Mouse (Mus musculus): Measurements from ENCODE around the gene Plxna2. TPM values are rescaled to one million over a fixed set of nuclear protein-coding genes. Genes with fewer than 3 reads are reported as not detected.

Plxna2 gene
- total RNA-seq, 2 experiments from 2014 or later: 93.9 to 106 TPM

GRCm38 (mm10) chr1:194619353-194620244 lies 1.6 kb downstream of the Plxna2 start:
- intact Hi-C loops (cut with DNase I): loop anchor here (5.0 to 10.0 kb wide), 5 partner anchors 103 to 1175 kb away; no protein-coding TSS in a partner anchor
- DNase-seq (ENCODE audit: low spot score in 2 of 2): peak; percentile 88 to 92

DNA sequence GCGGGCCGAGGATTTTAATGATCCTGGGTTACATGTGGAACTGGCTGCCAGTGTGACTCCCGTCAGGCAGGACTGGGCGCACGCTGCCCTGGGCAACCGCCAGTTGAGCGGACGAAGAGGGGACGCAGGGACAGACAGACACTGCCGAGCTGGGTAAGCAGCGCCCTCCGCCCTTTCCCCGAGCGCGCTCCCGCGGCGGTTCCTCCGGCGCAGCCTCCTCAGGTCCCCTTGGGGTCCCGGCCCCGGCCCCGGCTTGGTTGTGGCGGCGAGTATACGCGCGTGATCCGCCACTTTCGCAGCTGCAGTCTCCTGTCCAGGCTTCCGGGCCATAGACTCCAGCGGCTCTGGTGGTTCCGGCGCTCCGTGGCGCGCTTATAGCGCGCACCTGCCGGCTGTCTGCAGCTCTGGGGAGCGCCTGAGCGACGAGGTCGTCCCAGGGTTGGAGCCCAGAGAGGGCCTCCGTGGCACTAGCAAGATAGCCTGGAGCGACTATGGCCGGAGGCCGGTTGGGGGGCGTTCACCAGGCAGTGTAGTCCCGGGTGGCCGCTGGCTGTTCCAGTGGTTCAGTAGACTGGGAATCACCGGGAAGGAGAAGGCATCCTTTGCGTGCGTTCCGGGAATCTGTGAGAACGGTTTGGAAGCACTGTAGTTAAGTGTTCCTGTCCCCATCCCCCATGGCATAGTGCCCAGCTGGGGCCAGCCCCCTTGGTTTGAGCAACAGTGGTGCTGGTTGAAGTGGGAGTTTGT lies 2.4 kb downstream of the Plxna2 start:
- intact Hi-C loops (cut with DNase I): loop anchor here (5.0 to 10.0 kb wide), 4 partner anchors 102 to 1043 kb away; no protein-coding TSS in a partner anchor
- peak; percentile 49 to 65 for DNase-seq (ENCODE audit: low spot score in 2 of 2)

DNA sequence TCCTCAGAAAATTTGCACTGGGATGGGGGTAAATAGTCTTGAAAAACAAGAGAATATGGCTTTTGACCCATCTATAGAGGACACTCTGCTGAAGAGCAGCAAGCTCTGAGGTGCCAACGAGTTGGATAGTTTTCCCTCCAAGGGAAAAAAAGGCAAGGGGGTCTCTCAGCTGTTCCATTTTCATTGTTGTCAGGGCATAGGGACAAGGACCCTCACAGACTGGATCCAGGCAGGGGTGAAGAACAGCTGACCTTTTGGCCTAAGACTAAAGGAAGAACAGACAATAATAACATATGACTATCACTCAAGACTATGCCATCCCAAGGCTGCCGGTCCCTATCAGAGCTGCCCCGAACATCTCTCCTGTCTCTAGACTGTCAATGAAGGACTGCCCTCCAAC lies 4.2 kb downstream of the Plxna2 start:
- no peak for DNase-seq (ENCODE audit: low spot score in 2 of 2)
- intact Hi-C loops (cut with DNase I): loop anchor here (5.0 to 10.0 kb wide), 4 partner anchors 100 to 1045 kb away; no protein-coding TSS in a partner anchor

DNA sequence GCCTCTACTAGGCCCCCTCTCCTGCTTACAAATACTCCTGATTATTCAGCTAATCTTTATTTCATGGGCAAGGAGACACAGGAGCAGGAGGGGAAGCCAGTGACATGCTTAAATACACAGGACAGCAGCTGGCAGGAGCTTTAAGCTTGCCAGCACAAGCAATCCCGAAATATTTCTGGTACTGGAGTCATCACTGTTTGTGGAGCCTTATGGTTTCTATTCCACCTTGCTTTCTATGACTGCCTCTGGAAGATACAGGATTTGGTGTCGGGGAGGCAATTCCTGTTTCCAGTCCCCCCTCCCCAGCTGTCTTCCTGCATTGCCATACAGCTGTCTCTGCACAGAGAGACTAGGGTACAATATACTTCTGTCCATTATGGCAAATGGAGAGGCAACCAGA lies 4.7 kb downstream of the Plxna2 start:
- DNase-seq (ENCODE audit: low spot score in 2 of 2): no peak
- intact Hi-C loops (cut with DNase I): loop anchor here (5.0 to 10.0 kb wide), 4 partner anchors 100 to 1045 kb away; no protein-coding TSS in a partner anchor

DNA sequence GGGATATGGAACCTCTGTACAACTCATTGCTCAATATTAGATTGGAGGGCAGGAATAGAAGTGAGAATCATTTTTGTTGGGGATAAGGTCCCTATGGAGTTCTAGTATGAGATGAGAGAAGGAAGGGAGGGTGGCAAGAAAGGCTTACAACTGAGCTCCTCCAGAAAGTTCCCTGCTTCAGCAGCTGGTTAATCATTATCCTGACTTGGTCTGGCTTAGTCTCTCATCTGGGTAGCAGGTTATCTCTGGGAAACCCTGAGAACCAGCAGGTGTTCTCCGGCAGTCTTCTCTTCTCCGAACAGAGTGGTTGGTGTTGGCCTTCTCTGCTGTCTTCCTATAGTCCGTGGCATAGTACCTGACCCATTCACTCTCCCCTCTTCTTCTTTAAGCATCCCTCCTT lies 5.6 kb downstream of the Plxna2 start:
- DNase-seq (ENCODE audit: low spot score in 2 of 2): no peak
- intact Hi-C loops (cut with DNase I): loop anchor here (5.0 to 10.0 kb wide), 4 partner anchors 99 to 1046 kb away; no protein-coding TSS in a partner anchor

DNA sequence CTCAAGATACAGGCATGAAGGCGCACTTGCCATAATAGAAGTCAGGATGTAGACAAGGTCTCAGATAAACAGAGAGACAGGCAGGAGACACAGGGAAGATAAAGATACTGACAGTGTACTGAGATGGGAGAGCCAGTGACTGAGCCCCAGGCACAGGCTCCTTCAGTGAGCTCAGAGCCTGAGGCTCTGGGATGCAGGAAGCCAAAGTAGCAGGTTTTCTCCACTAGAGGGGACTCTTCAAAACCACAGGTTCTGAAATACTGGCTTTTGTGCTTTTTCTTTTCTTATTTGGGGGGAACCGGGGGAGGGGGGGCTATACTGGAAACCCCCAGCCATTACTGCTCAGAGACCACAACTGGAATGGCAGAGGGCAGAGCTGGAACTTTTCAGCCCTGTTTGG lies 6.4 kb downstream of the Plxna2 start:
- DNase-seq (ENCODE audit: low spot score in 2 of 2): peak in 1 of 2 experiments; percentile 58
- intact Hi-C loops (cut with DNase I): loop anchor here (5.0 to 10.0 kb wide), 4 partner anchors 98 to 1047 kb away; no protein-coding TSS in a partner anchor

GRCm38 (mm10) chr1:194624973-194625372 lies 7.0 kb downstream of the Plxna2 start:
- intact Hi-C loops (cut with DNase I): loop anchor here (5.0 to 10.0 kb wide), 4 partner anchors 97 to 1048 kb away; no protein-coding TSS in a partner anchor
- DNase-seq (ENCODE audit: low spot score in 2 of 2): no peak

- intact Hi-C loops (cut with DNase I): loop anchor here (10.0 kb wide), 1 partner anchor 189 kb away; no protein-coding TSS in a partner anchor
- DNase-seq (ENCODE audit: low spot score in 2 of 2): no peak
Measured at GRCm38 (mm10) chr1:194626109-194626508, 8.1 kb downstream of the Plxna2 start.

- intact Hi-C loops (cut with DNase I): loop anchor here (10.0 kb wide), 1 partner anchor 188 kb away; no protein-coding TSS in a partner anchor
- DNase-seq (ENCODE audit: low spot score in 2 of 2): no peak
Measured at GRCm38 (mm10) chr1:194627286-194627685, 9.3 kb downstream of the Plxna2 start.

GRCm38 (mm10) chr1:194629135-194629689 lies 11.2 kb downstream of the Plxna2 start:
- intact Hi-C loops (cut with DNase I): loop anchor here (10.0 kb wide), 1 partner anchor 186 kb away; no protein-coding TSS in a partner anchor
- peak in 1 of 2 experiments; percentile 42 for DNase-seq (ENCODE audit: low spot score in 2 of 2)

DNA sequence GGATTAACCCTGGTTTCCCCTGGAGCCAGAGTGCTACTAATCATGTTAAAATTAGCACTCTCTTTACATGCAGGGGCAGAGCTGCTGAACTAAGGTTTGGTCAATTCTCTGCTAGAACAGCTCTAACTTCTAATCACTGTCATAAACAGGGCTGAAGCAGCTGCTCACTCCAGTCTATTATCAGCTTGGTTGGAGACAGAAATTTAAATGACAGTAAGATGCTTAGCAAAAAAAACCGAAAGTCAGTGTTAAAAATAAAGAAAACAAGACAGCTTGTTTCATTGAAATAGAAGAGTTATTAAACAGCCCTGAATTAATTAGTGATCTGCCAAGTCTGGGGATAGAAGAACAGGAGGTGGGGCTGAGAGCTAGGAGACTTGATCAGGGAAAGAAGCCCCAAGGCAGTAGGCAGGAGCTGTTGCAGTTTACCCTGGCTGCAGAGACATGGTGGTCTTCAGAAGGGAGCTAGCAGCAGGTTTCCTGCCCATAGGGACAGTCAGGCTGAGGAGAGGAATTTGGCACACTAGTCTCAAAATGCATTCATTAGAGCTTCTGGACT lies 12.6 kb downstream of the Plxna2 start:
- intact Hi-C loops (cut with DNase I): loop anchor here (5.0 kb wide), 1 partner anchor 332 kb away; no protein-coding TSS in a partner anchor
- no peak for DNase-seq (ENCODE audit: low spot score in 2 of 2)

DNA sequence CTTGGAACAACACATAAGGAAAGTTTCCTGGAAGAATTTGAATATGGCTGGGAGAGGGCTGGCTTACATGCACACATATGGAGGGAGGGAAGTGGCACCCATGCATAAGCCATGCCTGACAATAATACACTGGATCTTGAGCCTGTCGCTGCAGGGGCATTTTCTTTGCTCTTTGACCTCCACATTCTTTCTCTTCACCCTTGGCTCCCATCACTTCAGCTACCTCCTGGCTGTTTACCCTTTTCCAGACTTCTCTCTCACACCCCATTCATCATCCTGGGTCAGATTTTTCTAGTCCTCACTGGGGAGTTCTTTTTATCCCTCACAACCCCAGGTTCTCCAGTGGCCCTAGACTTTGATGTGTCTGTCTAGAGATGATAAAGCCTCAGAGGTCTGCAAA lies 13.6 kb downstream of the Plxna2 start:
- DNase-seq (ENCODE audit: low spot score in 2 of 2): no peak
- intact Hi-C loops (cut with DNase I): loop anchor here (5.0 kb wide), 1 partner anchor 331 kb away; no protein-coding TSS in a partner anchor

DNA sequence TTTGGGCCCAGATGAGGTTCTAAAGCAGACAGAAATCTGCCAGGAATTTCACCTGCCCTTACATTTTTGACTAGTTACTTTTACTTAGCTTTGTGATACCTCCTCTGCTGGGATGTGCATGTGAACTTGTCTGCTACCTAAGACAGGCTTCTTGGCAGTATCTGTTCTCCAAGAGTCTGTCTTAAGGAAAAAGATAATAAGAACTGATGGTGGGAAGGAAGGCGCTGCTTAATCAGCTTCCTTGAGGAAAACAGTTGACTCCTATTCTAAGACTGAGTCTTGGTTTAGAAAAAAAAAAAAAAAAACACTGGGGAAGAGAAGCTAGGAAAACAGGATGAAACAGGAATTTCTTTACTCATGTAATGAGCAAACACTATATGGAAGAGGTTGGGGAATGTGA lies 14.0 kb downstream of the Plxna2 start:
- no peak for DNase-seq (ENCODE audit: low spot score in 2 of 2)
- intact Hi-C loops (cut with DNase I): loop anchor here (5.0 kb wide), 1 partner anchor 330 kb away; no protein-coding TSS in a partner anchor

DNA sequence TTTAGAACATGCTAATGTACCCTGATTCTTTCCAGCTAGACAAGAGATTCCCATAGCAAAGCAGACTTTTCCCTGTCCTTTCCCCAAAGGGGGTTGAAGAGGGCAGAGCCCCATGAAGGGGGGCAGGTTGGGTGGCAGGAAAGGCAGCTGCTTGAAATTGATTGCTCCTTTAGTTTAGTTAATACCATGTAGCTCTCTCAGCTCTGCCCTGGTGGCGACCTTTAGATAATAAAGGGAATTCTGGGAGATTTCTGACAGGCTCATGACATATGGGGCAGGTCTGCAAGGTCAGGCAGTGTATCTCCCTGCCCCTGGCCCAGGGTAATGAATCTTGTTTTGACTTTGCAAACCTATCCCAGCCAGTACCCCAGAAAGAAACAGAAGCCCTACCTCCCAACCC lies 17.4 kb downstream of the Plxna2 start:
- intact Hi-C loops (cut with DNase I): no loop called here
- no peak for DNase-seq (ENCODE audit: low spot score in 2 of 2)

DNA sequence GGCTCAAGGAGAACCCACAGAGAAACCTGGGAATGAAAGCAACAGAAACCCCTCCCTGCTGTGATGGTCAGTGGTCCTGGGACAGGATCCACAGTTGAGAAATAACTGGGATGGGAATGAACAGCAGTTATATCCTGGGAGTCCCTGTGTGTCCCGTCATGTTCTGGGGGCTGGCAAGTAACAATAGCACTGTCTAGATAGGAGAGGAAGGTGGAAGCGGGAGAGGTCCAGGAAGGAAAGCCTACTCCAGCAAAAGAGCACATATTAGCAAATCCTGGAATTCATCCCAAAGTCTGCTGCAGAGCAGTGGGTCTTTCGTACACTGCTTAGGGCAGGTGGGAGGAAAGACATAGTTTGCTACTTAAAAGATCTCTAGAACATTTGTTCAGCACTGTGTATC lies 17.9 kb downstream of the Plxna2 start:
- intact Hi-C loops (cut with DNase I): no loop called here
- no peak for DNase-seq (ENCODE audit: low spot score in 2 of 2)

DNA sequence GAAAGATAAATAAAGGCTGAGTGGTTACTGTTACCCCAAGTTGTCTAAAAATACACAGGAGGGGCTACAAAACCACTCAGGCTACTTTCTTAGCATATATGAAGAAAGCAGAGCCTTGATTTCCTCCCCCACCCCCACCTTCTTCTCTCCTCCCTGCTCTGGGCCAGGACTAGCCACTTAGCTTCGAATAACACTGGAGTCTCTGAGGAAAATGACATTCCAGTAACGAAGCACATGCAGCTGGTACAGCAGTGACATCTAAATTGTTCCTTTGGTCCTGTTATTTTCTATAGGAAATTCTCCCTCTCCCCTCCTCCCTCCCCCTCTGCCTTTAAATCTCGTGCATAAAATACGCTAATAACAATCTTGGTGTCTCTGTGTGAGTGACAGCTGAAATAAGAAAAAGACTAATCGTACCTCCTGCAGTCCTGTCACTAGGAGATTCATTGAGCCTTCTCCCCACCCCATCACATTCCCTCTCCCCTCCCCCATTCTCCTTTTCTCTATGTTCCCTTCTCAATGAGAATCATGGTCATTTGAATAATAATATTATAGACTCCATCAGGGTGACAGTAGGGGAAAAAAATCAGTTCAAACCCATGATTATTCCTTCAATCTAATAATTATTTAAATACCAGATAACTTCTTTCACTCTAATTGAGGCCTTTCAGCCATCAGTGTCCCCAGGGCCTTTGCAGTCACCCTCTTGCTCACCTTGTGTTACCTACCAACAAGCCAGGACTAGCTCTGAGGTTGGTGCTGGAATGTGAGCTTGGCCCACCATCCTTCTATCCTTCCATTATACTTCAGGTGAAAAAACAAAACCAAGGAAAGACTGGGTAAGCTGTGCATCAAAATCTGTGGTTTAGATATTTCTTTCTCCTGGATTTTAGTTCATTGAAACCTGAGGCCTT lies 19.6 kb downstream of the Plxna2 start:
- no peak for DNase-seq (ENCODE audit: low spot score in 2 of 2)
- intact Hi-C loops (cut with DNase I): no loop called here

DNA sequence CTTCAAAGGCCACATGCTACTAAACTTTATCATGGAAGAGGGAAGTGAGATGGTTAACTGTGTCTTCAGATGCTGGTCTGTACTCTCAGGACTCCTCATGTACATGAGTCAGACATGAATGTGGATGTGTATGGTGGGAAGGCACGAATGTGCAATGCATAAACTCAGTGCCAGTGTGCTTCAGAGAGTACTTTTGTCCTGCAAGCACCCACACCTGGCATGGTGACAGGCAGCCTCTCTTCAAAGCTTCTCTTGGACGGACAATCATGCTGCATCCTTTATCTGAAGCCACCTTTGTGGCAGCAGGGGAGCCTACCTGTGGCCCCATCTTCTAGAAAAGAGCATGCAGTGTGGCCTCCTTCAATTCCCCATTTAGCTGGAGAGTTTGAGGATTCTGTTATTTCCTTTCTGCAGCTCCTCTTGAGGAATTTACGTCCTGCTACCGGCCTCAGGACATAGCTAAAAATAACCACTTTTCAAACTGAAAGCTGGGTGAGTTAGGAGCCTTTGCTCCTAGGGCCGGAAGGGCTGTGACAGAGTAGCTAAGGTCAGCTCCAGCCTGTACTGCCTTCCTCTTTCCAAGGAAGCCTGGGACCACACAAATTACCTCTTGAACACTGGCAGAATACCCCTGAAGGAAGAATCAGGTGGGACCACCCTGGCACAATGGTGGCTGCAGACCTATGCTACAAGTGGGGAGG lies 23.7 kb downstream of the Plxna2 start:
- intact Hi-C loops (cut with DNase I): no loop called here
- DNase-seq (ENCODE audit: low spot score in 2 of 2): peak in 1 of 2 experiments; percentile 70

All from left cerebral cortex, postnatal 14 days (tissue).